Mouse (Mus musculus): ENCODE results near the gene Armc8. TPM values are rescaled to one million over a fixed set of nuclear protein-coding genes. Genes with fewer than 3 reads are reported as not detected.

Armc8 gene
- polyA plus RNA-seq, 1 experiment from 2014 or later, result 19.5 TPM

DNA sequence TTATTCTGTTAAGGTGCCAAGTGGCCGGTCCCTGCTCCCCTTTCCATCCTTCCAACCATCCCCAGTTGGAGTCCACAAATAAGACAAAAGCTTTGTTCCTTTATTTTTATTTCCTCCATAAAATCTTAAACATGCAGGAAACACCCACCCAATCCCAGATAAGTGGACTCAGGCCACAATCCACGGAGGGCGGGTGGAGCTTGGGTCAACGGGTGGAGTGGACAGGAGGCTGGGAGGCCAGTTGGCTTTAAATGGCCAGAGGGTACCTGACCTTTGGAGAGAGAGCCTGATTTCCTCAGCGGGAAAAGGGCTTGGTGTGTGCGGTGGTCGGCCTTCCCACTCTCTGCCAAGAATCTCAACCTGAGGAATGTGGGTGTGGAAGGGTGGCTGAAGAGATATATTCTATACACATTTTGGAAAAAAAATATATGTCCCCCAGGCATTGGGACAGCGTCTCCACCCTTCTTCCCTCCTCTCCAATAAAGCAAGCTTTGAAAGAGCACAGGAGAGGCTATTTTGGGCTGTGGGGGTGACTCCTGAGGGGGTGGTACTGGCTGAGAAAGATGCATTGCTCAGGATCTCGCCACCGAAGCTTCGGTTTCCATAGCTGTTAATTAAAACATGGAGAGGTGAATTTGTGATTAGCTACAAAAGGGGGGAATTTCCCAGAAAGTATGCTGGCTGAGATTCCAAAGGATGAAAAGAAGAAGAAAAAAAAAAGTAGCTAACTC is 139.9 kb downstream of the Armc8 start:
- no peak for DNase-seq (ENCODE audit: low spot score)
- Histone ChIP-seq H3K27me3 (replicated peaks; ENCODE audit: control insufficient read depth, insufficient read depth, low read length) (no peaks in the 10 kb centered on the region), H3K9ac (ENCODE audit: low read depth, low read length) (no peak overlapping the region), H3K4me1 (replicated peaks; ENCODE audit: control insufficient read depth, insufficient read depth, low read length) (no peaks in the 10 kb centered on the region; the same call in none of the 2 replicates), H3K9me3 (ENCODE audit: control insufficient read depth, low read length) (no peaks in the 10 kb centered on the region), H3K4me2 (no peak overlapping the region), H3K27ac (ENCODE audit: low read depth, low read length) (no peak overlapping the region), H3K4me3 (ENCODE audit: low read depth, low read length) (no peak overlapping the region), H3K36me3 (ENCODE audit: control insufficient read depth, insufficient read depth, low read length) (no peaks in the 10 kb centered on the region)
- WGBS, result 76% methylated on average over 11 of the region's 11 CpGs
- ATAC-seq (replicated peaks; ENCODE audit: low FRiP score), result no peak

Other genes starting within 250 kb of the Armc8 start
- gene Esyt3, start 210.3 kb downstream of the Armc8 start, polyA plus RNA-seq (2014; fragmentation: Nextera tagmentation; extraction: Ambion mirVana), result 0.08 and 0.10 TPM in 2 replicates
- gene Mras, start 131.5 kb downstream of the Armc8 start, polyA plus RNA-seq (2014; fragmentation: Nextera tagmentation; extraction: Ambion mirVana), result 4.8 and 5.5 TPM in 2 replicates
- gene Nme9, start 117.4 kb downstream of the Armc8 start, polyA plus RNA-seq (2014; fragmentation: Nextera tagmentation; extraction: Ambion mirVana), result not detected in 2 replicates
- 36.5 and 39.7 TPM in 2 replicates for gene Dbr1, start 6.9 kb upstream of the Armc8 start, polyA plus RNA-seq (2014; fragmentation: Nextera tagmentation; extraction: Ambion mirVana)
- not detected in 2 replicates for gene A4gnt, start 43.6 kb upstream of the Armc8 start, polyA plus RNA-seq (2014; fragmentation: Nextera tagmentation; extraction: Ambion mirVana)
- gene Dzip1l, start 60.6 kb upstream of the Armc8 start, polyA plus RNA-seq (2014; fragmentation: Nextera tagmentation; extraction: Ambion mirVana), result 5.0 and 6.2 TPM in 2 replicates
- gene Cldn18, start 148.4 kb upstream of the Armc8 start, polyA plus RNA-seq (2014; fragmentation: Nextera tagmentation; extraction: Ambion mirVana), result 0.08 and 0.21 TPM in 2 replicates

Data from liver, embryonic 11.5 days (tissue).